Mouse (Mus musculus) liver, embryonic 12.5 days (tissue): Measurements from ENCODE around the gene Sorcs1. TPM values are rescaled to one million over a fixed set of nuclear protein-coding genes. Genes with fewer than 3 reads are reported as not detected.

Source experiments
- microRNA-seq: library from miRNA; unstranded; fragments of <30 nt; microRNA quantifications from one replicate; pipeline ENCODE4, GENCODE M21; 2017
- polyA plus RNA-seq: library from polyadenylated mRNA; unstranded; fragments of >200 nt; fragmentation: Nextera tagmentation; extraction: Ambion mirVana; gene quantifications from 2 replicates; pipeline ENCODE4 v1.2.1, GENCODE M21; 2016

Gene Sorcs1
- polyA plus RNA-seq, 1 experiment from 2014 or later, result 0.64 TPM

Small RNAs within 50 kb of the gene (microRNA-seq; reads per million reads assigned to microRNA genes)
- gene Gm27749, result not detected
